Mouse (Mus musculus) brain, embryonic 14.5 days (tissue): ENCODE results near the gene Ep300. TPM values are rescaled to one million over a fixed set of nuclear protein-coding genes. Genes with fewer than 3 reads are reported as not detected.
A peak's percentile ranks its signal among the peaks of the same experiment; 100 is the strongest.

Experiments
- DNase-seq: peaks from one replicate; pipeline ENCODE4 v3.0.0-alpha.2; 2011; ENCODE audit warnings: low read depth
- CTCF ChIP-seq: fragments of 200-500 bp; IDR thresholded peaks from 2 replicates; pipeline ENCODE4 v1.5.1; 2012; ENCODE audit warnings: inconsistent platforms, mild to moderate bottlenecking, moderate library complexity, borderline replicate concordance; ENCODE audit not compliant: insufficient read depth, insufficient read length; ENCODE audit errors: extremely low read depth
- POLR2A ChIP-seq: fragments of 200-500 bp; IDR thresholded peaks from 2 replicates; pipeline ENCODE4 v1.6.1; 2012; ENCODE audit warnings: mild to moderate bottlenecking, inconsistent platforms, borderline replicate concordance; ENCODE audit not compliant: poor library complexity, insufficient read depth, insufficient read length, severe bottlenecking; ENCODE audit errors: extremely low read depth
- polyA plus RNA-seq: library from polyadenylated mRNA; depleted of rRNA; stranded (reverse); fragments of >200 nt; gene quantifications from 2 replicates; pipeline ENCODE4 v1.2.3, GENCODE M21; 2012

The Ep300 gene
- polyA plus RNA-seq, 1 experiment = 64.0 TPM

GRCm38 (mm10) chr15:81605241-81605640, 20.1 kb downstream of the Ep300 start:
- no peak for TF ChIP-seq CTCF
- TF ChIP-seq POLR2A = no peak
- DNase-seq = no peak

GRCm38 (mm10) chr15:81606634-81607033, 21.5 kb downstream of the Ep300 start:
- peak; percentile 37 for DNase-seq
- no peak for TF ChIP-seq POLR2A
- peak; percentile 58; the same call in 1 of the 2 replicates for TF ChIP-seq CTCF

- TF ChIP-seq POLR2A (no peak), CTCF (no peak)
- no peak for DNase-seq
Measured at GRCm38 (mm10) chr15:81649516-81650455, 64.6 kb downstream of the Ep300 start.

- TF ChIP-seq CTCF (no peak), POLR2A (no peak)
- peak; percentile 29 for DNase-seq
Measured at GRCm38 (mm10) chr15:81650636-81651035, 65.5 kb downstream of the Ep300 start.

- TF ChIP-seq POLR2A (no peak), CTCF (no peak)
- no peak for DNase-seq
Measured at GRCm38 (mm10) chr15:81661701-81662100, 76.5 kb downstream of the Ep300 start.

GRCm38 (mm10) chr15:81663281-81663680, 78.1 kb downstream of the Ep300 start:
- TF ChIP-seq POLR2A = no peak
- TF ChIP-seq CTCF = no peak
- DNase-seq = no peak

- TF ChIP-seq POLR2A = peak; percentile 21; the same call in 1 of the 2 replicates
- peak; percentile 38; the same call in 1 of the 2 replicates for TF ChIP-seq CTCF
- peak; percentile 98 for DNase-seq
Measured at GRCm38 (mm10) chr15:81663697-81664561, 78.8 kb downstream of the Ep300 start, which contains the start of gene L3mbtl2. Gene L3mbtl2 (plus strand): TSS chr15:81663889.

- no peak for DNase-seq
- no peak for TF ChIP-seq POLR2A
- 0 out of 2 replicates have a peak, but pooled peaks have one; percentile 6 for TF ChIP-seq CTCF
Measured at GRCm38 (mm10) chr15:81666957-81667356, 81.8 kb downstream of the Ep300 start.

GRCm38 (mm10) chr15:81670231-81670640, 85.1 kb downstream of the Ep300 start:
- DNase-seq = peak; percentile 53
- TF ChIP-seq CTCF (peak; percentile 69), POLR2A (no peak)

- TF ChIP-seq POLR2A = no peak
- no peak for TF ChIP-seq CTCF
- DNase-seq = no peak
Measured at GRCm38 (mm10) chr15:81676637-81677036, 91.5 kb downstream of the Ep300 start.

- TF ChIP-seq POLR2A (no peak), CTCF (no peak)
- no peak for DNase-seq
Measured at GRCm38 (mm10) chr15:81680301-81680805, 95.2 kb downstream of the Ep300 start.

- DNase-seq = no peak
- no peak for TF ChIP-seq POLR2A
- TF ChIP-seq CTCF = no peak
Measured at GRCm38 (mm10) chr15:81693366-81693966, 108.3 kb downstream of the Ep300 start.
